Mouse (Mus musculus): Measurements from ENCODE around the gene Tmigd3.

Tmigd3 gene

DNA sequence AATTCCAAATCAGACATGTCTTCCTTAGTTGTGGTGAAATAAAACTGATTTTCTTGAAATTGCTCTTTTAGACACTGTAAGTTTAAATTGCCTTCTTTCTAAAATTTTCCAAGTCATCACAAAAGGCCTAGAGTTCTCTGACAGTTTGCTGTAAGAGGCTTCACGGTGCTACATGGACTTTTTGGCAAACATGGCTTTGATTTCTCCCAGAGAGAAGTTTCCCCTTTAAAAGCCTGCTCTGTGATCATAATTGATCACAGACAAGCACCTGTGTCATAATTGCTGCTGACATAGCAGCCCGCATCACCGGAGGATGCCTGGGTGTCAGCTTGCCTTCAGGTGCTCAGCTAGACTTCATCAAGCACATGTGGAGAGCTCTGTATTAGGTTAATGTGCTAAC is at the start of gene Tmigd3, which contains the start of gene Adora3:
Gene Tmigd3 (plus strand): TSS at position 346 of the 400 bp plus-strand sequence.
Gene Adora3 (plus strand): TSS at position 301 of the 400 bp plus-strand sequence.
- DNase-seq (ENCODE audit: low read depth, low spot score), result no peak

DNA sequence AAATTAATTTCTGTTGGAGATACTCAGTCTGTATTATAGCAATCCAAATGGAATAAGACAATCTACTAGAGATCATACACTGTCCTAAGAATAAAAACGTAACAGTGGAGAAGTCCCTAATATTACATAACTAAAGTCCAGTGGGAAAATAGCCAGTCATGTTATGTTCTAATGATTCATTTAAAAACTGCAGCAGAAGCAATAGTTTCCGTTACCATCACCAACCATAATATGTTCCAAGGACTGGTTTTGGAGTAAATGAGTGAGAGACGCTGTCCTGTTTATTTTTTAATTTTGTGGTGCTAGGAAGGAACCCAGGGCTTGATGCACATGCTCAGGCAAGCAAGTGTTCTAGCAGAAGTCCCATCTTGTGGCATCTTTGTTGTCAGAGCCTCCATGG is 49.2 kb upstream of the Tmigd3 start:
- no peak for DNase-seq (ENCODE audit: low read depth, low spot score)

DNA sequence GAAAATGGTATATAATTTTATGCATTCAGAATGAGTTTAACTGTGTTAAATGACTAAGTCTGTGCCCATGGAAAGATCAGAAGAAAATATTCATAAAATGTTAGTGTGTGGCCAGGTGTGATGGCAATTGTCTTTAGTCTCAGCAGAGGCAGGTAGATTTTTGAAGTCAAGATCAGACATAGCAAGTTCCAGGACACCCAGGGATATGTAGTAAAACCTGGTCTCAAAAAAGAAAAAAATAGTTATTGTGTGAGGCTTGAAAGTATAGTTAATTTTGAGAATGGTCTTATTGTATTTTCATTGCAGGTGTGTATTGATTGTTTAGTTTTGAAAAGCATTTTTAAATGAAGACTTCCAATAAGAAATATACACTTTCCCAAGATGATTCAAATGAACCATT is 47.1 kb upstream of the Tmigd3 start:
- no peak for DNase-seq (ENCODE audit: low read depth, low spot score)

DNA sequence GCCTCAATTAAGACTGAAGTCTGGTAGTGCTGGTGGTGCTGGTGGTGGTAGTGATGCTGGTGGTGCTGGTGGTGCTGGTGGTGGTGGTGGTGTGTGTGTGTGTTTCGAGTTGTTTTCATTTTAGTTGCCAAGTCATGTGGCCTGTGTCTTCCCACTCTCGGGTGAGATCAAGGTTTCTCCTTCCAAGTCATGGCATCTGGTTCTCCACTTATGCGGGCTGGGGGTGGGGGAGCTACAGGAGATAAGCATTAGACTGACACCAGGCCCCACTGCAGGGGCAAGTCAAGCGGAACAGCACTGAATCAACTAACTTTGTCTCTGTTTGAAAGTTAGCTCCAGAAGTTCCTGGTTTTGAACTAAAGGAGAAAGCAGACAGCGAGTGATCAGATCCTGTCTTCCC is 46.6 kb upstream of the Tmigd3 start:
- DNase-seq (ENCODE audit: low read depth, low spot score), result no peak

DNA sequence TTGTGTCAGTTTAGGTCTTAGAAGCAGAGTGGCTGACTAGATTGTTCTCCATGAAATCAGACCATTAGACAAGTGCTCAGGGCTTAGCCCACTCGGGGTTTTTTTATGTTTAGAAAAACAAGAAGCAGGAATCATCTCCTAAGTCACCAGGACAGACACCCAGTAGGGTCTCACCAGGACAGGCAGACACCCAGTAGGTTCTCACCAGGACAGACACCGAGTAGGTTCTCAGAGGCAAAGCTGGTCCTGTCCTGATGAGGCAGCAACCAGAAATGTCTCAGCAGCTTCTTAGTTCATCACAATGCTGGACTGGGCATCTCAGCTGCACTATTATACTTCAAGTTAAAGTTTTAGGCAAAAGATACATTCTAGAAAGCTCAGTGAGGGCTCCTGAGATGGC is 46.0 kb upstream of the Tmigd3 start:
- no peak for DNase-seq (ENCODE audit: low read depth, low spot score)

DNA sequence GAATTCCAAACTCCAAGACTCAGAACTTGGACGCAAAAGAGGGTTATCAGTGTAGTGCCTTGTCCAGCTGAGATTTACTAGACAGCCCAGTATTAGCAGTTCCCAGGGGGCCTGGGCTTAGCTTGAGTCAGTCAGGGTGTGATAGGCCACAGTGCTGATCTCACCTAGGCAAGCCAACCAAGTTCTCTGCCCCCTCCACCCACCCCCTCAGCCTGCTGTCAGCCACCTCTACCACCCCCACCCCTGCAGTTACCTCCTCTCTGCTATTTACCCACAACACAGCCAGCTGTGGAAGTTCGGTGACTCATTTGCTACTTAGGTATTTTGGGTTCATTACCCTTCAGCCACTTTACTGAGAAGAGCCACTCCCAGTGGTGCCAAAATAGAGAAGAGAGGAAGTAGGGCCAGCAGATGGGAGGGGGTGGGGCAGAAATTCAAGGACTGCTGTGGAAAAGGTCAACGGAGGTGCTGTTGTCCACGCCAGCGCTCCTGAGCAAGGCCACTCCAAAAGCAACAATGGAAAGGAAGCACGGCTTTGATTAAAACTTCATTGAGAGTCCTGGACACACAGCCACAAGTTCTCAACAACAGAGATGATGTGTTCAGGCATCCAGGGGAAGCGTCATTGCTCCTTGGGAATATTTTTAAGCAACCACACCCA is 45.1 kb upstream of the Tmigd3 start:
- peak; percentile 56 for DNase-seq (ENCODE audit: low read depth, low spot score)

DNA sequence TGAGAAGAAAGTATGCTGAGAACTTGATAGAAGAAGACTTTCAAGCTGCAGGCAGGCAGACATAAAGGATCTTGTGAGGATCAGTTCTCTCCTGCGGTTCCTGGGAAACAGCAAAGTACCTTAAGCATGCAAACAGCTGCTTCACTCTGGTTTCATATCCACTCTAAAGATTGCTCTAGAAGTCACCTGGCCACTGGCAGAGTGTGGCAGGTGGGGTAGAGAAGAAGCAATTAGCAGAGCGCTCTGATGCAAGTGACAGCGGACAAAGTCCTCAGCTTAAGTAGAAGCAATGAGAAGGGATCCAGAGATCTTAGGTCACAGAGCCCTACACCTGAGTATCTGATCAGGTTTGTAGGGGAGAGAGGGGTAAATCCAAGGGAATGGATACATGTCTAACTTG is 39.1 kb upstream of the Tmigd3 start:
- DNase-seq (ENCODE audit: low read depth, low spot score), result no peak

DNA sequence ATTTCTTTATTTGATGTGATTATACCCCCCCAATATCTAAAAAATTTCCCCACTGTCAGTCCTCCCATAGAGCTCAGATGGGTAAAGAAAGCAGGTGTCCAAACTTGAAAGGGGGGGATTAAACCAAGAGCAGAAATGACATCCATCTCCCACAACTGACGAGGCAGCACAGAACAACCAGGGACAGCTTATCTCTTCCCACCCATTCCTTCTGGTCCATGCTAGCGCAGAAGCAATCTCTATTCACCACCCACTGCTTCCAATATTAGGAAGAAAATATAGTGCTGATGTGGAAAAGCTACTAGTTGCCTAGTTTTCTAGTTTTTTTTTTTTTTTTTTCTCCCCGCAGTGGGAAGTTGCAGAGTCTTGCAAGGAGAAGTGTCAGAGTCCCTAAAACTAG is 34.8 kb upstream of the Tmigd3 start:
- DNase-seq (ENCODE audit: low read depth, low spot score), result no peak

DNA sequence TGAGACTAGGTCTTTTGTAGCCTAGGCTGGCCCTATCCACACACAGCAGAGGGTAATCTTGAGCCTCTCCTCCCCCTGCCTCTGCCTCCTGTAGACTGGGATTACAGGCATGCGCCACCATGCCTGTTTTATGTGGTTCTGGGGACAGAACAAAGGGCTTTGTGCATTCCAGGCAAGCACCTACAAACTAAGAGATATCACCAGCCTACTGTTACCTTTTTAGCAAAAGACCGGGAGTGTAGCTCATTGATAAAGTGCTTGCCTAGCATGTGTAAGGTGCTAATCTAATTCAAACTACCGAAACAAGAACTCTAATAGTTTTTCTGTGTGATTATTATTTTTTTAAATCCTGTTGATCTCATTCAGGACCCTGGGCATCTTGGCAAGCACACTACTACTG is 33.8 kb upstream of the Tmigd3 start:
- no peak for DNase-seq (ENCODE audit: low read depth, low spot score)

DNA sequence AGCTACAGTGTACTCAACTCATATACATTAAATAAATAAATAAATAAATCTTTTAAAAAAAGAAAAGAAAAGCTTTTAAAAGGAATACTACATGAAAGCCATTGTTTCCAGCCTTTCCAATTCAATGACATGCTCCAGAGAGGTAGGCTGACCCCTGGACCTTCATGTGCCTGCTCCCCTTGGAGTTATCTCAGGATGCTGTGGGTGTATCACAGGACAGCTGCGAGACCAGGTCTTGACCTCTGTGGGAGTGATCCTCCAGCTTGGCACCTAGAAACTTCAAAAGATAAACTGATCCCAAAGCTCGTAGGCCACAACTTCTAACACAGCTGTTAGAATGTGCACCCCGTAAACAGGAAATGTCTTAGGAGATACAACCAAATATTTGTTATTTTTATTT is 32.0 kb upstream of the Tmigd3 start:
- no peak for DNase-seq (ENCODE audit: low read depth, low spot score)

DNA sequence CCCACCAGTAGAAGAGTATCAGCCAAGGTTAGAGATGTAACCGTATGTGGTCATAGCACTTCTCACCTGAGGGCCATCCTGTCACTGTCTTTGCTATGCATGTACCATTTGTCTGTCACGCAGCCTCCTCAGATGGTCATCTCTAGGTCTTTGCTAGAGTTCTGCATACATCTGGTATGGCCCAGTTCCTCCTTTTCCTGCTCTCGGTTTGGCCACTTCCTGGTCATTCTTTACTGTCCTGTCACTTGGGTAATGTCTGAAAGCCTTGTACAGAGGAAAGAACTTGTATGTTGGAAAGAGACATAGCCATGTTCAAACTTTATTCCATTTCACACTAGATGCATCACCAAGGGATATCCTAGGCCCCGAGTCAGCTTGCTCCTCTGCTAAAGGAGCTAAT is 30.9 kb upstream of the Tmigd3 start:
- no peak for DNase-seq (ENCODE audit: low read depth, low spot score)

DNA sequence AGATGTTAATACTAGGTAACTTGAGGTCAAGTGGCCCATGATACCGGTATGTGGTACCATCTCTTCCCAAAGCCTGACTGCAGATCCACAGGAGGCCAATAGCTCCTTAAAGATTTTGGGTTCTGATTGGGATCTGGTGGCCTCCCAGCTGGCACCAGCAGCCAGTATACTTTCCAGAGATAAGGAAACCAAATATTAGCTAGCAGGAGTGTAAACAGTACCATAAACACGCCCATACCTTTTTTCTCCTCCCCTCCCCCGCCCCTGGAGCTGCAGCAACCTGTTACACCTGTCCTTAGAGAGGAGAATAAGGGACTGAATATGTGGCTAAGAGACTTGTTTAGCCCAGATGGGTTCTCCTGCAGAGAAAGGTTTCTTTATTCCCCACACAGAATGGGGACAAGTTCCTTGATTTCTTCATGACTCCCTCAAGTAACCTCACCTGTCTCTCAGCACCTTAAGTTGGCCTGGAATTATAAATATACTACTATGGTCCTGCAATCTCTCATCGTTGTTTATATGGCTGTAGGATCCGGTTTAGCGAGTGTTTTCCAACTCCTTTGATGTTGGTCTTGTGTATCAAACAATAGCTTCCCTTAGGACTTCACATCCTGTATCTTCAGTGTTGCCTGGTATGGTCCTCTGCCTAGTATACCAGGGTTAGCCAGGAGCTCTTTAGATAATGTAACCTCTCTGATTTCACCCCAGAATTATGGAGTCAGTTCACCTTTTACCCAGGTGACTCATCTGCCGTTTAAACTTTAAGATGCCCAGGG is 24.2 kb upstream of the Tmigd3 start:
- no peak for DNase-seq (ENCODE audit: low read depth, low spot score)

DNA sequence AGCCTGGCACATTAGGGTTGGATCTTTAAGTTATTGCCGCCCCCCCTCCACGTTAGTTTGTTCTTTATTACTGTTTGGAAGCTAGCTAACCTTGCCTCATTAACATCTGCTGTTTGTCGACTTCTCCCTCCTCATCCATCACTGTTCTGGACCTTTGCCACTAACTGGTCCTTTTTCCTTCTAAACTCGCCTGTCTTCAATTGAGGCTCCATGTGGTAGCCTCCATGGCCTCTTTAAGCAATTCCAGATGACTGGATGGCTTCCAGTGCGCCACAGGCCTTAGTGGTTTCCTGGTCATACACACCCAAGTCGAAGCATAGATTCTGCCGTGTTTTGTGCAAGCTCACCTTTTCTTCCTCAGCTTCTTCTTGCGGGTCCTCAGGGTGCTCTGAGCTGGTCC is 16.9 kb upstream of the Tmigd3 start:
- no peak for DNase-seq (ENCODE audit: low read depth, low spot score)

DNA sequence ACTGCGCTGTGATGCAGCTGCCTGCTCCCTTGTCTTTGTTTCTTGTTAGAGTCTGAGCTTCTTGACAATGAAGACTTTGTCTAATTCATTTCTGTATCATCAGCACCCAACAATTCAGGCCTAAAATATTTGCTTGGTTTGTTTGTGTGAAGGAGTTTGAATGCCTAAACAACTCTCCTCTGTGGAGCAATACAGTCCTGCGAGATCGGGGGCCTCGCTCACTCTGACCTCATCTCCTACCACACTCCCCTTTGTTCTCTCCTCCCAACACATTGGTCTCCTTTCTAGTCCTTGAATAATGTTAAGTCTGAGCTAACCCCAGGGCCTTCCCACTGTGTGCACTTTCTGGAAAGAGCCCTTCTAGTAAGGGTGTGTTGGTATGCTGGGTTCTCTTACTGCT is 15.9 kb upstream of the Tmigd3 start:
- no peak for DNase-seq (ENCODE audit: low read depth, low spot score)

DNA sequence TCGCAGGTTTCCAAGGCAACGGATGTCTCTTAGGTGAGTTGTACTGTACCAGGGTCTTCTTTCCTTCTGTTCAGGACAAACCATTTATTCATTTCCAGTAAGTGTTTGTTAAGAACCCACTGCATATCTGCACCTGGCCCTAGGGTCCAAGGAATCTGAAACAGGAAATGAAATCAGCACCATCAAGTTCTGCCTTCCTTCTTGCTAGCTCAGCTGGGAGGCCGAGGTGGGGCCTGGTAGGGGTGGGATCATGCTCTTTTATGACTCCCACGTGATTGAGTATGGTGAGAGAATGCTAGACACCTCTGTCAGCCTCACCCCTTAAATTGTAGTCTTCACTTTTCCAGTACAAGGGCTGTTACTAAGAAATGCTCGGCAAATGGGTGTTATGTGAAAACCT is 13.2 kb upstream of the Tmigd3 start:
- no peak for DNase-seq (ENCODE audit: low read depth, low spot score)

DNA sequence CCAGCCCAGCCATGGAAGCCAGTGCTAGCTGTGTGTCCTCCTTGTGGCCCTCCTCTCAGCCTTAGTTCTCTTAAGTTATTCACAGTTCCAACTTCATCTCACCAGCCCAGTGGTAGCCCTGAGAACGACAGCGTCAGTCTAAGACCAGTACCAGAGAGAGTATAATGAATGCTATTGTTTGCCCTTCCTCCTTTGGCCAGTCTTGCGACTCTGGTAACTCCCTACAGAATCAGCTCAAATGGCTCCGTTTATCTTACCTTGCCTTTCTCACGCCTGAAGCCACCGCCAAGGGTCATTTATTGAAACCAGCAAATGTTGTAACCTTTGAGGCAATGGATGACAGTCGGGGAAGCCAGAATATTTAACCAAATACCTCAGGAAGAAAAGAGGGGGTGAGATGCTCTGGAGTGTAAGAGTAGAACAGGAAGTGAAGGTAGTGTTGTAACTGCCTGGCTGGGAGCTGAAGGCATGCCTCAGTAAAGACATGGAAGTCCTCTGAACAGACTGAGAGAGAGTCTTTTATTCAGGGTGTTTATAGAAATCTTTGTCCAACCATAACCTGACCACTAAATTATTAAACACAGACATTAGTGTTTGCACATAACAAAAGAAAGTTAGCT is 8.8 kb upstream of the Tmigd3 start:
- no peak for DNase-seq (ENCODE audit: low read depth, low spot score)

DNA sequence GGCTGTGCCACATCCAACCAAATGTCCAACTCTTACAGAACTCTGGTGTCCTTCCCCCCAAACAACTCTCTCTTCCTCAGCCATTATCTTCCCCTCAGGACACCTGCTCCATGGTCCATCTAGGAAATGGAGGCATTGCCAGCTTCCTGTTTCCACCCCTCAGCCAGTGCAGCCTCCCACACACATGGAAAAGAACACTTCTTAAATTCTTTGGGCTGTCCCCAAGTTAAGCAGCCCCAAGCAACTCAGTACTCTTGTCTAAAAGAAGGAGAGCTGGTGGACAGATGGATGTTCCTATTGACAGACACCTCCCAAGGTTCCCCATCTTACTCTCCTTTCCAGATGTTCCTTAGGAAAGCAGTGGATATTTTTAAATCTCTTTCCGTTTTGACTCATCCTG is 6.6 kb upstream of the Tmigd3 start:
- DNase-seq (ENCODE audit: low read depth, low spot score), result no peak

DNA sequence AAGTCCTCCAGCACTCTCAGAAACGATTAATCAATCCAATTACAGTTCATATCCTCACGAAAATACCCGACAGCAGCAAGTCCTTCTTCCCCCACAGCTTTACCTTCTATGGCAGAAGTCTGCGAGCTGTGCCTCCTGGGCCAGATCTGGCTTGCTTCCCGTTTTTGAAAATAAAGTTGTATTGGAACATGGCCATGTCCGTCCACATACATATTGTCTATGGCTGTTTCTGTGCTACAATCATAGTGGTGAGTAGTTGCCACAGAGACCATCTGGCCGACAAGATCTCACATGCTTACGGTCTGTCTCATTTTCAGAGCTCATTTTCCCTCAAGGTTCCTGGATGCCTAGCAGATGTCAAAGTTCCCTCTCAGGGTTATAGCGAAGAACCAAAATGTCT is 5.6 kb upstream of the Tmigd3 start:
- DNase-seq (ENCODE audit: low read depth, low spot score), result no peak

DNA sequence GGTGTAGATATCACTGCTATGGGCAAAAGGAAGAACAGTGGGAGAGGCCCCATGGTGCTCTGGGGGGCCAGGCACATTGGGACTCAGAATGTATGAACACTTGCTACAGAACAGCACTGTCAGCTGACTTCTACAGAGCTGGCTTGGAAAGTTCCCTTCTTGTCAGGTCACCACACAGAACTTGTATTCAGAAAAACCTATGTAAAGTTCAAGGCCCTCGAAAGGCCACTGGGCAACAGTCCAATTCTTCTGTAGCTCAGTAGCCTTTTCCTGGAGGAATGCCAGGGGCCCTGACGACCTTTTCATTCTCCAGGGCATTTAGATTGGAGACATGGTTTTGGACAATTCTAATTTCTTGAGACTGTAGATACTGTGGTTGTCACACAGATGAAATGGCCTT is 2.6 kb upstream of the Tmigd3 start:
- no peak for DNase-seq (ENCODE audit: low read depth, low spot score)

DNA sequence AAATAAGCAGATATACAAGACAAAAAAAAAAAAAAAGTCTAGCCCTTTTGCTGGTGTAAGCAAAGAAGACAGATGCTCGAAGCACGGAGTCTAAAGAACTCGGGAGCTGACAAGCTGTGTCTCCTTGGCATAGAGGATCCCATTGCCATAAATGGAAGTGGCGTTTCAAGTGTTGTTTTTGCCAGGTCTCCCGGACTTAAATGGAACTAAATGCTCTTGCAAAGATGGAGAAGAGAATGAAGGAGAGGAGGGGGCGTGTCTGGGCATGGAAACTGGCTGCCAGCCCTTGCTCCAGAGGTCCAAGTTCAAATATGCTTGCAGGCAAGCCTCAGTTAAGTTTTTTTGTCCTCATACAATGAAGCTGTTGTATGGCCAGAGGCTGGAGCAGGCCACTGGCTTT is 1.3 kb downstream of the Tmigd3 start:
- DNase-seq (ENCODE audit: low read depth, low spot score), result no peak

DNA sequence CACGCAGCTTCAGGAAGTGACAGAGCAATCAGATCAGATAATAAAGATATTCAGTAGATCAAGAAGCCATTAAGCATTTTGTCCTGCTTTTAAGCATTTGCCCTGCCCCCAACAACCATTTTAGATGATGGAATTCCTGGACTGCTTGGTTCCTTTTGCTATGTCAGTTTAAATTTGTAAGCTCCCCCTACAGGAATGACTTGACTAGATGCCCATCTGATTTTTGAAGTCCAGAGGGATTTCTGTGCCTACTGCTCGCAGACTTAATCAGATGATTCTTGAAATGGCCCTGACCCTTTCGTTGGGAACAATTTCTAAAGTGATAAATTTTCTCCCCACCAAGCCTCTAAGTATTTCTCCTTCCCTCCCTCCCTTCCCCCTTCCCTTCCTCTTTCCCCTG is 1.9 kb downstream of the Tmigd3 start:
- no peak for DNase-seq (ENCODE audit: low read depth, low spot score)

DNA sequence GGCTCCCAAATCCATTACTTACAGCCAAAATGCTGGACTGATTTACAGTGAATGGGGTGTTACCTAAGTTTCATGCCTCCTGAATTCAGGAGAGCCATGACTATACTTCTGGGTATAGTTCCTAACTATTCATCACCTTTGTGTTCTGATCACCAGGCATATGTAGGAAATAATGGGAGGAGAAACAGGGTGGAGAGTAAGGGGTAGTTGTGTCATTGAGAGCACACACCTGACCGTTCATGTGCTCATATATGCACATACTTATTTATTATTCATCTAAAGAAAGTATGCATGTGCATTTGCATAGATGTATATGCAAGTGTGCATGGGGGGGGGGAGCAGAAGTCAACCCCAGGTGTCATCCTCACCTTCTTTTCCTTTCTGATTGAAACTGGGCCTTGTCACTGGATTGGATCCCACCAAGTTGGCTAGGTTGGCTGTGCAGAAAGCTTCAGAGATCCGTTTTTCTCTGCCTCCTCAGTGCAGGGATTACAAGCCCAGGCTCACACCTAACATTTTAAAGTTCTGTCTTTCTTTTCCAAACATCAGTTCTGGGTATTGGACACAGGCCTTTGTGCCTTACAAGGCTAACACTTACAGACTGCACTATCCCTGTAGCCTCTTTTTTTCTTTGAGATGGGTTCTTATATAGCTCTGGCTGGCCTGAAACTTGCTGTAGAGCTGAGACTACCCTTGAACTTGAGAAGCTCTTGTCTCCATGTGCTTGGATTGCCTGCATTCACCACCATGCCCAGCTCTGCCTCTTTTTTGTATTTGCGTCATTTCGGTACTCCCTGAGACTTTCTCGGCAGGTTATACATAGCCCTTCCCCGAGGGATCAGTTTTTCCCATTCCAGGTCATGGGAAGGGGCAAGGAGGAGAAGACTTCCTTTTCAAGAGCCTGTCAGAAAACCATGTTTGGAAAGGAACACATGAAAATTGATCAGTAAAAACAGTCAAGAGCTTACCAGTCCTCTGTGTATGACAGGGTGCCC is 3.0 kb downstream of the Tmigd3 start:
- DNase-seq (ENCODE audit: low read depth, low spot score), result no peak

All from CD4-positive, CD25-positive, alpha-beta regulatory T cell, adult 2 months (primary cell).